Mouse (Mus musculus) midbrain, embryonic 16.5 days (tissue): ENCODE measurements at regions not wholly inside any gene's neighbourhood (a gene's known extent, or its start where the extent isn't known, plus 50 kb on each side); places are given as distances from the start of the nearest gene placed in this dataset.

ENCODE experiments used
- ATAC-seq: fragments of 200-750 bp; cut with Nextera tagmentation; 2 replicates; pipeline ENCODE4 v1.8.0; 2017; ENCODE audit warnings: moderate TSS enrichment
- H3K27ac ChIP-seq: fragments of 300-500 bp; sonication (generic); 2 replicates; pipeline ENCODE4 v1.5.1; 2014; ENCODE audit warnings: mild to moderate bottlenecking, low read length, mixed read lengths
- H3K27me3 ChIP-seq: fragments of 300-500 bp; sonication (generic); 2 replicates; pipeline ENCODE4 v1.6.1; 2014; ENCODE audit warnings: low read depth, low read length, mixed read lengths; ENCODE audit not compliant: control insufficient read depth, insufficient read depth
- H3K36me3 ChIP-seq: fragments of 300-500 bp; sonication (generic); 2 replicates; pipeline ENCODE4 v1.6.1; 2014; ENCODE audit warnings: mild to moderate bottlenecking, low read length, moderate library complexity, mixed read lengths; ENCODE audit not compliant: control insufficient read depth, insufficient read depth
- H3K4me1 ChIP-seq: fragments of 300-500 bp; sonication (generic); 2 replicates; pipeline ENCODE4 v1.6.1; 2014; ENCODE audit warnings: mild to moderate bottlenecking, low read length, mixed read lengths; ENCODE audit not compliant: control insufficient read depth, insufficient read depth
- H3K4me2 ChIP-seq: fragments of 300-500 bp; sonication (generic); 2 replicates; pipeline ENCODE4 v1.6.1; 2014; ENCODE audit warnings: mild to moderate bottlenecking, low read length, mixed read lengths
- H3K4me3 ChIP-seq: fragments of 300-500 bp; sonication (generic); 2 replicates; pipeline ENCODE4 v1.5.1; 2014; ENCODE audit warnings: low read depth, mild to moderate bottlenecking, low read length, moderate library complexity, mixed read lengths
- H3K9ac ChIP-seq: fragments of 300-500 bp; sonication (generic); 2 replicates; pipeline ENCODE4 v1.6.1; 2014; ENCODE audit warnings: low read depth, low read length, mixed read lengths
- H3K9me3 ChIP-seq: fragments of 300-500 bp; sonication (generic); replicated peaks from 2 replicates; pipeline ENCODE4 v1.6.1; 2014; ENCODE audit warnings: mild to moderate bottlenecking, low read length, mixed read lengths; ENCODE audit not compliant: control insufficient read depth, poor library complexity, severe bottlenecking
- WGBS: fragments of 180-500 bp; shearing (Covaris S2); extraction: QIAGEN DNeasy Blood & Tissue Kit; methylation state at CpG from one replicate; pipeline ENCODE4 v1.1.7; 2014; 5-methylcytosine and 5-hydroxymethylcytosine counted together

DNA sequence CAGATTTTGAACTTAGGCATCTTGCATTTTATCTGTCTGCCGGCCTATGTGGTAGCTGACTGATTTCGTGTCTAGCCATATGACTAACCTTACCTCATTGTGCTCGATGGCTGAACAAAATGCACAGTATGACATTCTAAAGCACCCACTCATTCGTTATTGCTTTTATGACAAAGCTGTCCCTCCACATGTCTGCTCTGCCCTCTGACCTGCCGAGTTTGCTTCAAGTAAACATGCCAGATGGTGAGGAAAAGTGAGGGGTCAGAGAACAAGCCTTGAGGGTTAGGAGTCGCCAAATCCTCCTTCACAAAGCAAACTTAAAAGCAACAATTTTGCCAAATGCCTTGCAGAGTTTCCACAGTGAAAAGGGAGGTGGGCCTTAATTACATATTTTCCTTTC lies 196.0 kb upstream of the Elavl2 start:
- Histone ChIP-seq H3K4me3 (no peak overlapping the region), H3K27me3 (no peaks in the 10 kb centered on the region), H3K4me2 (no peak overlapping the region), H3K36me3 (no peaks in the 10 kb centered on the region), H3K9me3 (no peaks in the 10 kb centered on the region), H3K9ac (no peak overlapping the region), H3K4me1 (no peaks in the 10 kb centered on the region), H3K27ac (no peak overlapping the region)
- 63% methylated on average over 6 of the region's 6 CpGs for WGBS
- ATAC-seq, result no peak

DNA sequence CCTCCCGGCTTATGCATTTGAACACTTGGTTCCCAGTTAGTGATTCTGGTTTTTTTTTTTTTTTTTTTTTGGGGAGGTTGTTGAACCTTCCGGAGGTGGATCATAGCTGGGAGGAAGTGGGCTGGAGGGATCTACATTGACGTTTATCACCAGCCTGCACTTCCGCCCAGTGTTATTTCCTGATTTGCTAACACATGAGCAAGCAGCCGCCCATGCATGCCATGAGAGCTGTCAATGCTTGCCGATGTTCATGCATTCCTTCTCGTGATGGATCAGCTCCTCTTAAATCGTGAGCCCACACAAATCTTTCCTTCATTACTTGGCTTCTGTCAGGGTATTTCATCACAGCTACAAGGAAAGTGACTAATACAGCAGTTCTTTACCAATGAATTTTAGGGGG lies 195.2 kb upstream of the Elavl2 start:
- no peaks in the 10 kb centered on the region for H3K27me3 ChIP-seq
- no peaks in the 10 kb centered on the region for H3K36me3 ChIP-seq
- no peaks in the 10 kb centered on the region for H3K4me1 ChIP-seq
- no peak overlapping the region for H3K4me3 ChIP-seq
- no peak for ATAC-seq
- 57% methylated on average over 8 of the region's 8 CpGs for WGBS
- no peaks in the 10 kb centered on the region for H3K9me3 ChIP-seq
- no peak overlapping the region for H3K9ac ChIP-seq
- no peak overlapping the region for H3K27ac ChIP-seq
- H3K4me2 ChIP-seq, result no peak overlapping the region

DNA sequence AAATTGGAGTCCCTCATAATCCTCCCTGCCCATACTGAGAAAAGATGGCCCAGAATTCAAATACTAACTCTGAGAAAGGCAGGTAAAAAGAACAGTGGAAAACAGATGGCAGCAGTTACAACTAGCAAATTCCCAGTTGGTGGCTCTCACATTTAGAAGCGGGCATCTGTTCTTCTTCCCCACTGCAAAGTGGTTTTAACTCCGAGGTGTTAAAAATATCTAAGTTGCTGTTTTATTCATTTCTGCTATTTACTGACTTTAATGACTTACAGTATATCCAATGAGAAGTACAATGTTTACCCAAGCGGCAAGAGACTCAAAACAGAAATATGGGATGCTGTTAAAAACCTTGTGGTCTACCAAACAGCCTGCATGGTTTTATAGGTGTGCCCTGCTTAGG lies 189.2 kb upstream of the Elavl2 start:
- no peaks in the 10 kb centered on the region for H3K9me3 ChIP-seq
- no peak overlapping the region for H3K4me2 ChIP-seq
- H3K36me3 ChIP-seq, result no peaks in the 10 kb centered on the region
- WGBS, result 83% methylated on average over 3 of the region's 3 CpGs
- no peaks in the 10 kb centered on the region for H3K4me1 ChIP-seq
- no peak for ATAC-seq
- no peak overlapping the region for H3K27ac ChIP-seq
- no peak overlapping the region for H3K4me3 ChIP-seq
- H3K9ac ChIP-seq, result no peak overlapping the region
- no peaks in the 10 kb centered on the region for H3K27me3 ChIP-seq

DNA sequence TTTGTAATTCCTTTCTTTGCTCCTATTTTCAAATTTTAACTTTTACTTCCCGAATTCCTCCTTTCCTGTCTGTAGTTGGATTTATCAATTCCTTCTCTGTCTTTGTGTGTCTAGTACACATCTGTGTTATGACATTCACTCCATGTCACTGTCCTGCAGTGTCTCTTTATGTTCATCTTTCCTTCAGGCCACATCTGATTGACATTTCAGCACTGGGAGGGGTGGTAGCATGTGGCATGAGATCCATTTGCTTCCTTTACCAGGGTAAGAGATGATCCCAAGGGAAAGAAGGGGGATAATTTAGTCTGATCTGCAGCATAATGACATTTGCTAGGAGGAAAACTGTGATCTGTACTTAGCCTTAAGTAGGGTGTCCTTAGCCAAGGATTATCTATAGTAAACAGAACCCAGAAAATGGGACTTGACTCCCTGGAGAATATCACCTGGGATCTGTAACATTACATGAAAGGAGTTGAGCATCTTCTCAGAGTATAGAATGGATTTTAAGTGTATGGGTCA lies 187.0 kb upstream of the Elavl2 start:
- Histone ChIP-seq H3K36me3 (no peaks in the 10 kb centered on the region), H3K27ac (no peak overlapping the region), H3K9ac (no peak overlapping the region), H3K9me3 (no peaks in the 10 kb centered on the region), H3K4me2 (no peak overlapping the region), H3K4me3 (no peak overlapping the region), H3K27me3 (no peaks in the 10 kb centered on the region), H3K4me1 (no peaks in the 10 kb centered on the region)
- no peak for ATAC-seq
- 89% methylated on average over 1 of the region's 1 CpGs for WGBS

DNA sequence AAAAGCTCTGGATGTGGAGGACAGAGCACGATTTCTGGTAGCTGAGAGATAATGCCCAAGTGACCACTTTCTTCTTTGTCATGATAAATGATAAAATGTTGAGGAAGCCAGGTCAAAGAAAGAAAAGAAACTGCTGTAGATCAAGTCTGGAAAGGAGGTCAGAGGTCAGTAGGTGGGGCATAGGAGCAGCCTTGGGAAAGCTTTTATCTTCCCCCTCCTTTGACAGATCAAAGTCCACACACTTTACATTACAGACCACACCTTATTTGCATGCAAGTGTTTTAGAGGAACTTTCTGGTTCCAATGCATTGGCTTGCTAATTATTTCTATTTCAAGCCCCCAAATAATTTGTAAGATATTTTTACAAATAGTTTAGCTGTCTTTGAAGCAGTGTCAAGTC lies 182.4 kb upstream of the Elavl2 start:
- no peak for ATAC-seq
- H3K9ac ChIP-seq, result no peak overlapping the region
- H3K27ac ChIP-seq, result no peak overlapping the region
- H3K36me3 ChIP-seq, result no peaks in the 10 kb centered on the region
- no peaks in the 10 kb centered on the region for H3K27me3 ChIP-seq
- H3K4me1 ChIP-seq, result no peaks in the 10 kb centered on the region
- no peak overlapping the region for H3K4me3 ChIP-seq
- H3K9me3 ChIP-seq, result no peaks in the 10 kb centered on the region
- no peak overlapping the region for H3K4me2 ChIP-seq
- WGBS, result 59% methylated on average over 1 of the region's 1 CpGs

DNA sequence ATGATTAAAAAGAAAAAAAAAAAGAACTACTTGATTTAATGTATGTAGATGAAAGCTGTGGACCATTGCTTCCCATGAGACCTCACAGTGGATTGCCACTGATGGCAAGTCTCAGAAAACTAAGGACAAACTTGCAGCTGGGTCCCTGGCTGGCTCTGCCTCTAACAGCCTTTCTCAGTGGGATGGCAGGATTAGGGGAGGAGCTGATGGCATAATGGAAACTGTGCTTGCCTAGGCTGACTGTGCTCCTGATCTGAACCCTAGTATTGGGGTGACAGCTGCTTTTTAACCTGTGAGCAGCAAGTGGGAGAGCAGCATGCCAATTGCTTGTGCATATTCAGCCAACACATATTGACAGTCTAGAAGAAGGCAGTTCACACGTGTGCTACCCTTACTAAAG lies 156.9 kb upstream of the Elavl2 start:
- H3K4me2 ChIP-seq, result no peak overlapping the region
- H3K27me3 ChIP-seq, result no peaks in the 10 kb centered on the region
- H3K27ac ChIP-seq, result no peak overlapping the region
- H3K9me3 ChIP-seq, result no peaks in the 10 kb centered on the region
- H3K4me1 ChIP-seq, result no peaks in the 10 kb centered on the region
- H3K36me3 ChIP-seq, result no peaks in the 10 kb centered on the region
- no peak overlapping the region for H3K9ac ChIP-seq
- 21% methylated on average over 1 of the region's 1 CpGs for WGBS
- no peak overlapping the region for H3K4me3 ChIP-seq
- peak; percentile 21; the same call in 1 of the 2 replicates for ATAC-seq

DNA sequence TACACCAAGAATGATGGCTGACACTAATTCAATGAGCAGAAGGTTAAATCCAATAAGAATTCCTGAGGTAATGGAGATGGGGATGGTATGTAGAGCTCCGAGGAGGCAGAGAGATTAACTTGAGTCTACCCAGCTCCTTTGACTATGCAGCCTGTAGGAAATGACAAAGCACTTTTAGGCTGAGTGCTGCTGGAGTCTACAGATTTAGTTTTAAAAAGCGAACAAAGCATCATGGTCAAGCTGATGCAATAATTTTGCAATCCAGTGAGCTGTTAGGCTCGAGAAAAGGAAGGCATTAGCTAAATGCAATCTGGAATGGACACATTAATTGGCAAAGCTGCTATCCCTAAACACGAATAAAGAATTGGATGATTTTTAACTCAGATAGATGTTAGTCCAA lies 156.4 kb upstream of the Elavl2 start:
- Histone ChIP-seq H3K9ac (no peak overlapping the region), H3K27me3 (no peaks in the 10 kb centered on the region), H3K4me1 (no peaks in the 10 kb centered on the region), H3K4me3 (no peak overlapping the region), H3K27ac (no peak overlapping the region), H3K9me3 (no peaks in the 10 kb centered on the region), H3K36me3 (no peaks in the 10 kb centered on the region), H3K4me2 (no peak overlapping the region)
- WGBS, result 41% methylated on average over 4 of the region's 4 CpGs
- no peak for ATAC-seq

DNA sequence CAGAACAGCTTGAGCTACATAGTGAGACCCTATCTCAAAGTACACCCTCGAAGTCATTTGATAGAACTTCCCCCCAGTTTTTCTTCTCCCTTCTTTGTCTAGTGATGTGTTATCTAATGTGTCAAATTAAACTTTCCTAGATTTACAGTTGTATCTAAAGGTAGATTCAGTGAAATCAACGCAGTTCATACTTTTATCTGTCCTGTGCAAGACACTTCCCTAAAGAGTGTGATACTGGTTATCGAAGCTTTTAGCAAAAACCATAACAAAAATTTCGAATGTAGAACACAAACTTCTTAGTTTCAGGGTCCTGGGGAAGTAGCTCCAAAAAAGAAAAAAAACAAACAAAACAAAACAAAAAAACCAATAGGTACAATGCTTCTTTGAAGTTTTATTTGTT lies 123.8 kb upstream of the Elavl2 start:
- Histone ChIP-seq H3K9me3 (no peaks in the 10 kb centered on the region), H3K36me3 (no peaks in the 10 kb centered on the region), H3K4me3 (no peak overlapping the region), H3K27ac (no peak overlapping the region), H3K9ac (no peak overlapping the region), H3K4me1 (no peaks in the 10 kb centered on the region), H3K27me3 (no peaks in the 10 kb centered on the region), H3K4me2 (no peak overlapping the region)
- ATAC-seq, result no peak
- 80% methylated on average over 4 of the region's 4 CpGs for WGBS

DNA sequence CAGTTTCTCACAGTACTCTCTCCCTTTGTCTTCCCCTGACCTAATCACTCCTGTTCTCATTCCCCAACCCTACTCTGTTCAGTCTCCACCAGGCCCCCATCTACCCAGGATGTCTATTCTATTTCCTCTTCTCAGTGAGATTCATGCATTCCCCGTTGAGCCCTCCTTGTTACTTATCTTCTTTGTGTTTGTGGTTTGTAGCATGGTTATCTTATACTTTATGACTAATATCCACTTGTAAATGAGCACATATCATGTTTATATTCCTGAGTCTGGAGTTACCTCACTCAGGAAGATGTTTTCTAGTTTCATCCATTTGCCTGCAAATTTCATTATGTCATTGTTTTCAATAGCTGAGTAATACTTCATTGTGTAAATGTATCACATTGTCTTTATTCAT lies 111.0 kb upstream of the Elavl2 start:
- no peak overlapping the region for H3K27ac ChIP-seq
- no peak overlapping the region for H3K9ac ChIP-seq
- H3K4me2 ChIP-seq, result no peak overlapping the region
- no peaks in the 10 kb centered on the region for H3K36me3 ChIP-seq
- no peaks in the 10 kb centered on the region for H3K4me1 ChIP-seq
- 82% methylated on average over 1 of the region's 1 CpGs for WGBS
- H3K27me3 ChIP-seq, result no peaks in the 10 kb centered on the region
- no peak overlapping the region for H3K4me3 ChIP-seq
- no peak for ATAC-seq
- no peaks in the 10 kb centered on the region for H3K9me3 ChIP-seq

DNA sequence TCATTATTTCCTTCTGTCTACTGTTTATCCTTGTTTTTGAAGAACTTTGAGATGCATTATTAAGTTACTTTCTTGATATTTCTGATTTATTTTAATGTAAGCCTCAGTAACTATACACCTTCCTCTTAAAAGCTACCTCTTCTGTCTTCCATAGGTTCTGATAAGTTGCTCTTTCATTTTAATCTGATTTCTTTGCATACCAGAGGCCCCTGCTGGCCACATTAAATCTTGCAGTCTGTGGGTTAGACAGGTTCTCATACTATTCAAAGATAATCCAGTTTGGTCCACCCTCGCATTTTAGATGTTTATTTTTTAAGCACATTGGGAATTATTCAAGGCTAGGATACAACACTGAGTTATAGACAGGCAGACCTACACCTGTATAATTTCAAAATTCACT lies 109.4 kb upstream of the Elavl2 start:
- H3K27me3 ChIP-seq, result no peaks in the 10 kb centered on the region
- no peak for ATAC-seq
- H3K4me1 ChIP-seq, result no peaks in the 10 kb centered on the region
- H3K4me3 ChIP-seq, result no peak overlapping the region
- no peaks in the 10 kb centered on the region for H3K36me3 ChIP-seq
- H3K9me3 ChIP-seq, result no peaks in the 10 kb centered on the region
- no peak overlapping the region for H3K4me2 ChIP-seq
- 83% methylated on average over 1 of the region's 1 CpGs for WGBS
- H3K27ac ChIP-seq, result no peak overlapping the region
- no peak overlapping the region for H3K9ac ChIP-seq
